Mouse (Mus musculus): ENCODE results near the gene Poldip2.

- no peak for TF ChIP-seq CTCF (IDR thresholded peaks at IDR 0.05; ENCODE audit: low read depth)
- TF ChIP-seq EP300 (optimal IDR thresholded peaks at IDR 0.05), result no peak
These were observed 23.5 kb downstream of the Poldip2 start for GRCm38 (mm10) chr11:78535376-78536079.
